Mouse (Mus musculus) myocyte (in vitro differentiated cells): ENCODE data around the gene Gm48551.

Experiments used
- E2F4 ChIP-seq: IDR thresholded peaks from one replicate; pipeline ENCODE4 v1.6.1; 2011; ENCODE audit warnings: mild to moderate bottlenecking, control low read depth, moderate library complexity; ENCODE audit not compliant: insufficient read depth
- MAX ChIP-seq: IDR thresholded peaks from one replicate; pipeline ENCODE4 v1.6.1; 2011; ENCODE audit warnings: low read depth, mild to moderate bottlenecking, control low read depth
- MYOD1 ChIP-seq, 3 experiments: IDR thresholded peaks; one replicate each; pipeline ENCODE4 v1.6.1; 2011; ENCODE audit warnings: control low read depth in 2 of 3, low read depth in 2 of 3, mild to moderate bottlenecking in 2 of 3, moderate library complexity in 1 of 3; ENCODE audit not compliant: insufficient read length in 2 of 3, control insufficient read depth in 1 of 3
- MYOG ChIP-seq, 3 experiments: IDR thresholded peaks; one replicate each; pipeline ENCODE4 v1.6.1; 2011; ENCODE audit warnings: control low read depth in 2 of 3, low read depth in 2 of 3, mild to moderate bottlenecking in 2 of 3; ENCODE audit not compliant: insufficient read length in 2 of 3, control insufficient read depth in 1 of 3, insufficient read depth in 1 of 3
- POLR2A ChIP-seq: IDR thresholded peaks from one replicate; pipeline ENCODE4 v1.6.1; 2011; ENCODE audit warnings: low read depth, mild to moderate bottlenecking, control low read depth, moderate library complexity; ENCODE audit not compliant: insufficient read length
- POLR2AphosphoS2 ChIP-seq: IDR thresholded peaks from one replicate; pipeline ENCODE4 v1.6.1; 2011; ENCODE audit warnings: low read depth, control low read depth; ENCODE audit not compliant: insufficient read length
- TCF12 ChIP-seq: IDR thresholded peaks from one replicate; pipeline ENCODE4 v1.6.1; 2011; ENCODE audit warnings: mild to moderate bottlenecking, control low read depth; ENCODE audit not compliant: poor library complexity, insufficient read depth, severe bottlenecking
- TCF3 ChIP-seq: IDR thresholded peaks from one replicate; pipeline ENCODE4 v1.6.1; 2011; ENCODE audit warnings: low read depth, control low read depth; ENCODE audit not compliant: insufficient read length
- USF1 ChIP-seq: IDR thresholded peaks from one replicate; pipeline ENCODE4 v1.6.1; 2011; ENCODE audit warnings: low read depth, mild to moderate bottlenecking, control low read depth, moderate library complexity

- TF ChIP-seq POLR2A (no peak), MYOG (IDR thresholded peaks at IDR 0.05; ENCODE audit: control insufficient read depth in 1 of 3, insufficient read depth in 1 of 3, insufficient read length in 2 of 3, low read depth in 2 of 3) (no peak), E2F4 (no peak), USF1 (no peak), MYOD1 (IDR thresholded peaks at IDR 0.05; ENCODE audit: control insufficient read depth in 1 of 3, insufficient read length in 2 of 3, low read depth in 2 of 3) (no peak), TCF12 (no peak), MAX (no peak), POLR2AphosphoS2 (no peak), TCF3 (no peak)
Observed at GRCm38 (mm10) chr10:81403511-81403910, 19.2 kb downstream of the Gm48551 start.
